ENCODE assay signal across 16 mouse cellular contexts in genomic region chr3:80248611-80249010, GRCm38 (mm10).
A peak's percentile ranks its signal among the peaks of the same experiment; 100 is the strongest.
DNase-seq lines count a peak whose midpoint lies in the region; ATAC-seq lines count a peak whose summit lies in the region.
"Had no signal": no experiment of that assay in that cellular context is flagged by ENCODE, and none has a peak within 500 bp of the region (broad histone marks: within the 10 kb centered on the region; RNA-seq: fewer than 3 reads in every experiment).

No protein-coding gene starts in this region.

- H3K27ac ChIP-seq in forebrain, embryonic 13.5 days = no peak overlapping the region
- no peak overlapping the region for H3K27ac ChIP-seq in forebrain, embryonic 10.5 days
- no peak overlapping the region for H3K27ac ChIP-seq in forebrain, embryonic 15.5 days (replicated peaks)
- no peak overlapping the region for H3K27ac ChIP-seq in neural tube, embryonic 15.5 days (replicated peaks)
- H3K27ac ChIP-seq: heart, embryonic 13.5 days; hindbrain, embryonic 10.5 days; kidney, embryonic 15.5 days; limb, embryonic 13.5 days had no signal

- no peaks in the 10 kb centered on the region for H3K36me3 ChIP-seq in forebrain, embryonic 13.5 days (ENCODE audit: poor library complexity, severe bottlenecking)
- no peaks in the 10 kb centered on the region for H3K36me3 ChIP-seq in forebrain, embryonic 10.5 days (replicated peaks)
- no peaks in the 10 kb centered on the region for H3K36me3 ChIP-seq in forebrain, embryonic 15.5 days
- no peaks in the 10 kb centered on the region for H3K36me3 ChIP-seq in neural tube, embryonic 15.5 days
- H3K36me3 ChIP-seq: heart, embryonic 13.5 days; hindbrain, embryonic 10.5 days; kidney, embryonic 15.5 days; limb, embryonic 13.5 days had no signal

- no peaks in the 10 kb centered on the region for H3K9me3 ChIP-seq in forebrain, embryonic 13.5 days (replicated peaks)
- H3K9me3 ChIP-seq in forebrain, embryonic 10.5 days = no peaks in the 10 kb centered on the region
- no peaks in the 10 kb centered on the region for H3K9me3 ChIP-seq in forebrain, embryonic 15.5 days
- H3K9me3 ChIP-seq in neural tube, embryonic 15.5 days (replicated peaks) = no peaks in the 10 kb centered on the region
- H3K9me3 ChIP-seq: heart, embryonic 13.5 days; hindbrain, embryonic 10.5 days; kidney, embryonic 15.5 days; limb, embryonic 13.5 days had no signal

- H3K4me3 ChIP-seq in forebrain, embryonic 13.5 days = no peak overlapping the region
- no peak overlapping the region for H3K4me3 ChIP-seq in forebrain, embryonic 10.5 days
- no peak overlapping the region for H3K4me3 ChIP-seq in forebrain, embryonic 15.5 days
- H3K4me3 ChIP-seq in neural tube, embryonic 15.5 days (replicated peaks) = no peak overlapping the region
- H3K4me3 ChIP-seq: heart, embryonic 13.5 days; hindbrain, embryonic 10.5 days; kidney, embryonic 15.5 days; limb, embryonic 13.5 days had no signal

- intact Hi-C loops in left cerebral cortex, postnatal 25 days (cut with DNase I) = loop anchor here (5.0 kb wide), 2 partner anchors 41 to 86 kb away; no protein-coding TSS in a partner anchor

- H3K27me3 ChIP-seq in forebrain, embryonic 13.5 days = no peaks in the 10 kb centered on the region
- no peaks in the 10 kb centered on the region for H3K27me3 ChIP-seq in forebrain, embryonic 10.5 days (ENCODE audit: poor library complexity, severe bottlenecking)
- H3K27me3 ChIP-seq in forebrain, embryonic 15.5 days = no peaks in the 10 kb centered on the region
- no peaks in the 10 kb centered on the region for H3K27me3 ChIP-seq in neural tube, embryonic 15.5 days (replicated peaks)
- H3K27me3 ChIP-seq: heart, embryonic 13.5 days; kidney, embryonic 15.5 days; limb, embryonic 13.5 days had no signal

- no peak overlapping the region for H3K9ac ChIP-seq in forebrain, embryonic 13.5 days
- H3K9ac ChIP-seq in forebrain, embryonic 15.5 days (replicated peaks) = no peak overlapping the region
- no peak overlapping the region for H3K9ac ChIP-seq in neural tube, embryonic 15.5 days (replicated peaks)
- H3K9ac ChIP-seq: heart, embryonic 13.5 days; kidney, embryonic 15.5 days; limb, embryonic 13.5 days had no signal

- ATAC-seq in forebrain, embryonic 13.5 days = peak; percentile 45; the same call in 1 of the 2 replicates
- peak; percentile 51; the same call in 1 of the 2 replicates for ATAC-seq in forebrain, embryonic 15.5 days (replicated peaks)
- ATAC-seq in neural tube, embryonic 15.5 days (ENCODE audit: low FRiP score) = peak; percentile 65; the same call in 1 of the 2 replicates
- no peak for ATAC-seq in CD4-positive, CD25-positive, alpha-beta regulatory T cell, adult 4 months

- no peak overlapping the region for H3K4me2 ChIP-seq in forebrain, embryonic 13.5 days
- H3K4me2 ChIP-seq in forebrain, embryonic 15.5 days (replicated peaks) = no peak overlapping the region
- no peak overlapping the region for H3K4me2 ChIP-seq in neural tube, embryonic 15.5 days
- H3K4me2 ChIP-seq: heart, embryonic 13.5 days; kidney, embryonic 15.5 days; limb, embryonic 13.5 days had no signal

- WGBS in forebrain, embryonic 13.5 days = 41% methylated on average over 5 of the region's 5 CpGs
- WGBS in forebrain, embryonic 10.5 days = 80% methylated on average over 5 of the region's 5 CpGs
- WGBS in forebrain, embryonic 15.5 days = 31% methylated on average over 5 of the region's 5 CpGs
- 35% methylated on average over 5 of the region's 5 CpGs for WGBS in neural tube, embryonic 15.5 days

- H3K4me1 ChIP-seq in forebrain, embryonic 13.5 days = no peaks in the 10 kb centered on the region
- H3K4me1 ChIP-seq in forebrain, embryonic 10.5 days = no peaks in the 10 kb centered on the region
- H3K4me1 ChIP-seq in forebrain, embryonic 15.5 days = no peaks in the 10 kb centered on the region; the same call in 1 of the 2 replicates
- no peaks in the 10 kb centered on the region for H3K4me1 ChIP-seq in neural tube, embryonic 15.5 days
- H3K4me1 ChIP-seq: hindbrain, embryonic 10.5 days; kidney, embryonic 15.5 days; limb, embryonic 13.5 days had no signal

- no peak for DNase-seq in forebrain, embryonic 10.5 days (ENCODE audit: extremely low spot score, low spot score)
- DNase-seq in left cerebral cortex, postnatal 25 days (ENCODE audit: low spot score in 2 of 2) = peak; percentile 45 to 75
- no peak for DNase-seq in left cerebral cortex, adult 18-20 months (ENCODE audit: low spot score in 2 of 2)
- DNase-seq in urinary bladder, adult 2 months (ENCODE audit: low spot score) = no peak
- DNase-seq: adrenal gland, postnatal 36 days; cerebellum, adult 11 months; gastrocnemius, postnatal 10 days; lung, adult 2 months had no signal

Comparison
In these comparisons a context has a peak if more than half of its experiments do, and no peak if none do; other contexts are left out.
1. DNase-seq: peak in left cerebral cortex, postnatal 25 days (2 of 2); none in forebrain, embryonic 10.5 days (single experiment), left cerebral cortex, adult 18-20 months (0 of 2) and urinary bladder, adult 2 months (single experiment).